Mouse (Mus musculus): ENCODE data around the gene Ifi47.

Ifi47 gene

GRCm38 (mm10) chr11:49089735-49090507 is 13.5 kb downstream of the Ifi47 start:
- no peak for DNase-seq (ENCODE audit: low read depth, low spot score)

- DNase-seq (ENCODE audit: low read depth, low spot score), result no peak
Measured at GRCm38 (mm10) chr11:49090551-49090950, 14.2 kb downstream of the Ifi47 start.

GRCm38 (mm10) chr11:49091171-49091570 is 14.8 kb downstream of the Ifi47 start:
- DNase-seq (ENCODE audit: low read depth, low spot score), result no peak

- DNase-seq (ENCODE audit: low read depth, low spot score), result no peak
Measured at GRCm38 (mm10) chr11:49092053-49092586, 15.7 kb downstream of the Ifi47 start.

GRCm38 (mm10) chr11:49092786-49093185 is 16.4 kb downstream of the Ifi47 start:
- DNase-seq (ENCODE audit: low read depth, low spot score), result no peak

- no peak for DNase-seq (ENCODE audit: low read depth, low spot score)
Measured at GRCm38 (mm10) chr11:49093861-49094660, 17.7 kb downstream of the Ifi47 start.

- DNase-seq (ENCODE audit: low read depth, low spot score), result no peak
Measured at GRCm38 (mm10) chr11:49095367-49095766, 19.0 kb downstream of the Ifi47 start.

- DNase-seq (ENCODE audit: low read depth, low spot score), result no peak
Measured at GRCm38 (mm10) chr11:49100409-49100808, 24.0 kb downstream of the Ifi47 start.

GRCm38 (mm10) chr11:49101500-49101899 is 25.1 kb downstream of the Ifi47 start:
- no peak for DNase-seq (ENCODE audit: low read depth, low spot score)

GRCm38 (mm10) chr11:49103047-49103693 is 26.8 kb downstream of the Ifi47 start:
- DNase-seq (ENCODE audit: low read depth, low spot score), result peak; percentile 78

GRCm38 (mm10) chr11:49105752-49106151 is 29.4 kb downstream of the Ifi47 start:
- no peak for DNase-seq (ENCODE audit: low read depth, low spot score)

- no peak for DNase-seq (ENCODE audit: low read depth, low spot score)
Measured at GRCm38 (mm10) chr11:49107650-49108537, 31.5 kb downstream of the Ifi47 start.

- peak; percentile 17 for DNase-seq (ENCODE audit: low read depth, low spot score)
Measured at GRCm38 (mm10) chr11:49108833-49109232, 32.4 kb downstream of the Ifi47 start.

GRCm38 (mm10) chr11:49111000-49111399 is 34.6 kb downstream of the Ifi47 start:
- no peak for DNase-seq (ENCODE audit: low read depth, low spot score)

- DNase-seq (ENCODE audit: low read depth, low spot score), result no peak
Measured at GRCm38 (mm10) chr11:49112624-49113219, 36.3 kb downstream of the Ifi47 start.

- DNase-seq (ENCODE audit: low read depth, low spot score), result no peak
Measured at GRCm38 (mm10) chr11:49114158-49114557, 37.8 kb downstream of the Ifi47 start.

- DNase-seq (ENCODE audit: low read depth, low spot score), result no peak
Measured at GRCm38 (mm10) chr11:49114774-49115173, 38.4 kb downstream of the Ifi47 start, which contains the start of gene Olfr1396. TSS of gene Olfr1396 (minus strand) at chr11:49114874.

GRCm38 (mm10) chr11:49119635-49120034 is 43.2 kb downstream of the Ifi47 start:
- DNase-seq (ENCODE audit: low read depth, low spot score), result no peak

- no peak for DNase-seq (ENCODE audit: low read depth, low spot score)
Measured at GRCm38 (mm10) chr11:49124169-49124568, 47.8 kb downstream of the Ifi47 start.

GRCm38 (mm10) chr11:49141974-49142373 is 65.6 kb downstream of the Ifi47 start, which contains the start of gene Olfr1395:
TSS of gene Olfr1395 (plus strand) at chr11:49142274.
- DNase-seq (ENCODE audit: low read depth, low spot score), result no peak

Measured in embryo, embryonic 11.5 days (tissue).